ENCODE assay signal across 7 mouse cellular contexts in genomic region chrX:134541145-134541954, GRCm38 (mm10). TPM values are rescaled to one million over a fixed set of nuclear protein-coding genes. Genes with fewer than 3 reads are reported as not detected.
A peak's percentile ranks its signal among the peaks of the same experiment; 100 is the strongest.
DNase-seq lines count a peak whose midpoint lies in the region; ATAC-seq lines count a peak whose summit lies in the region.

Gene Timm8a1 (minus strand): TSS chrX:134541865.

- peak within 1 kb of the TSS; percentile 44 for H3K4me2 ChIP-seq in intestine, embryonic 16.5 days (ENCODE audit: low read depth, low read length)
- H3K4me2 ChIP-seq in limb, embryonic 12.5 days, result peak within 1 kb of the TSS; percentile 57
- peak within 1 kb of the TSS; percentile 61 for H3K4me2 ChIP-seq in midbrain, embryonic 13.5 days (replicated peaks)

- H3K27ac ChIP-seq in intestine, embryonic 16.5 days (ENCODE audit: low read length), result peak within 1 kb of the TSS; percentile 86
- H3K27ac ChIP-seq in limb, embryonic 12.5 days, result peak within 1 kb of the TSS; percentile 79; the same call in 1 of the 2 replicates
- H3K27ac ChIP-seq in midbrain, embryonic 13.5 days, result no peak within 1 kb of the TSS

- peak within 1 kb of the TSS; percentile 59 for H3K4me3 ChIP-seq in intestine, embryonic 16.5 days (ENCODE audit: low read length)
- H3K4me3 ChIP-seq in limb, embryonic 12.5 days (replicated peaks), result peak within 1 kb of the TSS; percentile 53
- H3K4me3 ChIP-seq in midbrain, embryonic 13.5 days (replicated peaks), result peak within 1 kb of the TSS; percentile 52

- H3K36me3 ChIP-seq in intestine, embryonic 16.5 days (ENCODE audit: control insufficient read depth, insufficient read depth, low read length), result no peaks in the 10 kb centered on the region
- no peaks in the 10 kb centered on the region for H3K36me3 ChIP-seq in limb, embryonic 12.5 days
- no peaks in the 10 kb centered on the region for H3K36me3 ChIP-seq in midbrain, embryonic 13.5 days

- ATAC-seq in intestine, embryonic 16.5 days, result peak; percentile 97
- ATAC-seq in limb, embryonic 12.5 days (ENCODE audit: insufficient number of reproducible peaks, insufficient read depth, low FRiP score, low TSS enrichment, low read depth), result peak; percentile 85
- peak; percentile 94 for ATAC-seq in midbrain, embryonic 13.5 days

- no peaks in the 10 kb centered on the region for H3K4me1 ChIP-seq in intestine, embryonic 16.5 days (ENCODE audit: control insufficient read depth, insufficient read depth, low read length)
- no peaks in the 10 kb centered on the region for H3K4me1 ChIP-seq in limb, embryonic 12.5 days (replicated peaks)
- no peaks in the 10 kb centered on the region for H3K4me1 ChIP-seq in midbrain, embryonic 13.5 days (replicated peaks)

- peak within 1 kb of the TSS; percentile 71 for H3K9ac ChIP-seq in intestine, embryonic 16.5 days (ENCODE audit: low read depth, low read length)
- peak within 1 kb of the TSS; percentile 63 for H3K9ac ChIP-seq in limb, embryonic 12.5 days (replicated peaks)
- peak within 1 kb of the TSS; percentile 57 for H3K9ac ChIP-seq in midbrain, embryonic 13.5 days (replicated peaks)

- no peaks in the 10 kb centered on the region for H3K9me3 ChIP-seq in intestine, embryonic 16.5 days (ENCODE audit: control insufficient read depth, low read length)
- no peaks in the 10 kb centered on the region for H3K9me3 ChIP-seq in limb, embryonic 12.5 days
- no peaks in the 10 kb centered on the region for H3K9me3 ChIP-seq in midbrain, embryonic 13.5 days

- peak; percentile 26 for DNase-seq in adrenal gland, adult 8-10 months
- DNase-seq in embryo, embryonic 11.5 days (ENCODE audit: low read depth, low spot score), result peak; percentile 49
- peak; percentile 39 to 50 for DNase-seq in gastrocnemius, postnatal 4 days (ENCODE audit: low spot score in 2 of 2)
- peak; percentile 63 for DNase-seq in spleen, adult 12 weeks (ENCODE audit: low spot score)

- 30% methylated on average over 45 of the region's 61 CpGs for WGBS in intestine, embryonic 16.5 days
- 13% methylated on average over 47 of the region's 61 CpGs for WGBS in limb, embryonic 12.5 days
- 19% methylated on average over 45 of the region's 61 CpGs for WGBS in midbrain, embryonic 13.5 days

- no peaks in the 10 kb centered on the region for H3K27me3 ChIP-seq in intestine, embryonic 16.5 days (replicated peaks; ENCODE audit: control insufficient read depth, insufficient read depth, low read length)
- no peaks in the 10 kb centered on the region for H3K27me3 ChIP-seq in limb, embryonic 12.5 days
- H3K27me3 ChIP-seq in midbrain, embryonic 13.5 days, result no peaks in the 10 kb centered on the region

RNA-seq across cellular contexts. Expression of gene Timm8a1, which starts in this region (rescaled TPM):
- total RNA-seq in adrenal gland, adult 8-10 months (2022), result 10 to 100 TPM; 21.2 to 35.3 (median 30.4) TPM
- 10 to 100 TPM; 17.1 to 18.1 TPM for total RNA-seq in gastrocnemius, postnatal 4 days (2021)
- polyA plus RNA-seq in intestine, embryonic 16.5 days (2015; fragmentation: Nextera tagmentation; extraction: Ambion mirVana), result 122 and 141 TPM in 2 replicates
- 67.8 and 68.1 TPM in 2 replicates for polyA plus RNA-seq in limb, embryonic 12.5 days (2016; fragmentation: Nextera tagmentation; extraction: Ambion mirVana)
- 40.0 and 40.5 TPM in 2 replicates for polyA plus RNA-seq in midbrain, embryonic 13.5 days (2015; fragmentation: Nextera tagmentation; extraction: Ambion mirVana)
